ENCODE assay signal across 8 mouse cellular contexts in the genomic region with DNA sequence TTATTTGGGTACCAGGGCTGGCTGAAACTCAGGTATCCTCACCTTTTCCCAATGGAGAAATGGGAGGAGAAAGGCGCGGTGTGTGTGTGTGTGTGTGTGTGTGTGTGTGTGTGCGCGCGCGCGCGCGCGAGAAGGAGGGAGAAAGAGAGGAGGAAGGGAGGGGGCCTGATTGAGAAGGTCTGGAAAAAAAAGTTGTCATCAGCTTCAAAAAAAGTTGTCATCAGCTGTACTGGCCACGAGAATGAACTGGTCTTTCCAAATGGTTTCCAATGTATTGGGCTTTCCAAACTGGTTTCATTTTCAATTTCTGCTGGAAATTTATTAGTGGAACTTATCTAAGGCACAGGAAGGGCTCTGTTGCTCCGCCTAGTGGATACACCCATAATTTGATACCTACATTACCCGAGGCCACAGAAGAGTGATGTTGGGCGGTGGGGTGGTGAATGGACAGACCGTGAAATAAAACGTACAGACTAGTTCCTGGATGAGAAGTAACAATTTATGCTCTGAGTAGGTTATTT. TPM values are rescaled to one million over a fixed set of nuclear protein-coding genes. Genes with fewer than 3 reads are reported as not detected.
DNase-seq lines count a peak whose midpoint lies in the region; ATAC-seq and TF ChIP-seq lines count a peak whose summit lies in the region.

No protein-coding gene starts in this region.

- H3K9me3 ChIP-seq in forebrain, embryonic 10.5 days, result peaks cover 16% of the 10 kb centered on the region
- H3K9me3 ChIP-seq in heart, postnatal 0 days (replicated peaks; ENCODE audit: control insufficient read depth, low read length), result peaks cover 3% of the 10 kb centered on the region; the same call in 1 of the 2 replicates
- peaks cover 8% of the 10 kb centered on the region for H3K9me3 ChIP-seq in liver, embryonic 13.5 days (replicated peaks)

- no peaks in the 10 kb centered on the region for H3K27me3 ChIP-seq in forebrain, embryonic 10.5 days (ENCODE audit: poor library complexity, severe bottlenecking)
- no peaks in the 10 kb centered on the region for H3K27me3 ChIP-seq in heart, postnatal 0 days (ENCODE audit: control insufficient read depth, insufficient read depth, low read length)
- H3K27me3 ChIP-seq in liver, embryonic 13.5 days, result no peaks in the 10 kb centered on the region
- H3K27me3 ChIP-seq in testis, adult 2 months (ENCODE audit: control insufficient read depth, insufficient read depth, low read length), result no peaks in the 10 kb centered on the region

- peak overlapping the region; percentile 67 for H3K4me3 ChIP-seq in forebrain, embryonic 10.5 days
- peak overlapping the region; percentile 64 for H3K4me3 ChIP-seq in heart, postnatal 0 days (ENCODE audit: low read depth, low read length)
- H3K4me3 ChIP-seq in liver, embryonic 13.5 days (replicated peaks), result peak overlapping the region; percentile 83
- H3K4me3 ChIP-seq in testis, adult 2 months (ENCODE audit: control insufficient read depth, low read depth, low read length), result peak overlapping the region; percentile 61

- H3K27ac ChIP-seq in forebrain, embryonic 10.5 days, result peak overlapping the region; percentile 84
- peak overlapping the region; percentile 75 for H3K27ac ChIP-seq in heart, postnatal 0 days (ENCODE audit: low read depth)
- H3K27ac ChIP-seq in liver, embryonic 13.5 days, result peak overlapping the region; percentile 98
- H3K27ac ChIP-seq in testis, adult 2 months (ENCODE audit: control insufficient read depth, insufficient read depth, low read depth, low read length), result peak overlapping the region; percentile 34; the same call in 1 of the 2 replicates

- H3K4me1 ChIP-seq in forebrain, embryonic 10.5 days, result peaks cover 20% of the 10 kb centered on the region
- no peaks in the 10 kb centered on the region for H3K4me1 ChIP-seq in heart, postnatal 0 days (ENCODE audit: control insufficient read depth, insufficient read depth)
- peaks cover 67% of the 10 kb centered on the region for H3K4me1 ChIP-seq in liver, embryonic 13.5 days (replicated peaks)
- H3K4me1 ChIP-seq in testis, adult 2 months (ENCODE audit: control insufficient read depth, insufficient read depth, low read length), result peaks cover 7% of the 10 kb centered on the region

- TF ChIP-seq POLR2A in testis, adult 2 months (IDR thresholded peaks at IDR 0.05; ENCODE audit: control insufficient read depth, low read depth, low read length), result no peak

- 2% methylated on average over 16 of the region's 16 CpGs for WGBS in forebrain, embryonic 10.5 days
- WGBS in heart, postnatal 0 days, result under 1% methylated on average over 16 of the region's 16 CpGs
- under 1% methylated on average over 16 of the region's 16 CpGs for WGBS in liver, embryonic 13.5 days (ENCODE audit: insufficient replicate concordance)

- ATAC-seq in heart, postnatal 0 days (ENCODE audit: insufficient read depth, low read depth), result peak; percentile 67
- peak; percentile 57 for ATAC-seq in liver, embryonic 13.5 days (ENCODE audit: low read depth)

- peak overlapping the region; percentile 94 for H3K4me2 ChIP-seq in heart, postnatal 0 days (ENCODE audit: low read depth, low read length)
- H3K4me2 ChIP-seq in liver, embryonic 13.5 days, result peak overlapping the region; percentile 80

- DNase-seq in ES-CJ7 (ENCODE audit: low read depth, low spot score), result peak; percentile 60
- peak; percentile 71 for DNase-seq in c-Kit-positive CD71-negative TER-119-negative erythroid progenitor cells, embryonic 14.5 days (ENCODE audit: low read depth)
- peak; percentile 54 for DNase-seq in forebrain, embryonic 10.5 days (ENCODE audit: extremely low spot score, low spot score)
- DNase-seq in heart, postnatal 0 days (ENCODE audit: low spot score), result peak; percentile 89
- DNase-seq in kidney, postnatal 25 days, result peak; percentile 75 to 87
- peak; percentile 72 for DNase-seq in liver, embryonic 13.5 days
- peak; percentile 64 for DNase-seq in neural tube, embryonic 10.5 days (ENCODE audit: extremely low spot score, low spot score)

- H3K9ac ChIP-seq in heart, postnatal 0 days (replicated peaks; ENCODE audit: low read depth, low read length), result peak overlapping the region; percentile 50
- peak overlapping the region; percentile 93 for H3K9ac ChIP-seq in liver, embryonic 13.5 days

- H3K36me3 ChIP-seq in forebrain, embryonic 10.5 days (replicated peaks), result no peaks in the 10 kb centered on the region
- H3K36me3 ChIP-seq in heart, postnatal 0 days (replicated peaks; ENCODE audit: control insufficient read depth, insufficient read depth, low read length), result 0 out of 2 replicates have a peak, but pooled peaks cover 5% of the 10 kb centered on the region
- peaks cover 25% of the 10 kb centered on the region for H3K36me3 ChIP-seq in liver, embryonic 13.5 days
- H3K36me3 ChIP-seq in testis, adult 2 months (ENCODE audit: control insufficient read depth, insufficient read depth, low read length), result no peaks in the 10 kb centered on the region

- no peak for TF ChIP-seq EP300 in heart, postnatal 0 days (IDR thresholded peaks at IDR 0.05; ENCODE audit: low read depth)

- TF ChIP-seq CTCF in heart, postnatal 0 days (IDR thresholded peaks at IDR 0.05; ENCODE audit: low read depth), result peak; percentile 71
- TF ChIP-seq CTCF in testis, adult 2 months (IDR thresholded peaks at IDR 0.05; ENCODE audit: control insufficient read depth, insufficient read depth, insufficient replicate concordance, low read depth, low read length), result no peak

RNA-seq across cellular contexts. Expression of gene Ube2l6, which starts 0.5 kb away (rescaled TPM):
- polyA plus RNA-seq in forebrain, embryonic 10.5 days (2016; fragmentation: Nextera tagmentation; extraction: Ambion mirVana), result 28.8 and 33.1 TPM in 2 replicates
- 40.0 and 47.0 TPM in 2 replicates for total RNA-seq in heart, postnatal 0 days (2014; rRNA removed; ENCODE audit: low replicate concordance)
- polyA plus RNA-seq in heart, postnatal 0 days (2015; fragmentation: Nextera tagmentation; extraction: Ambion mirVana), result 29.8 and 36.9 TPM in 2 replicates
- polyA plus RNA-seq in liver, embryonic 13.5 days (2015; fragmentation: Nextera tagmentation; extraction: Ambion mirVana), result 404 and 444 TPM in 2 replicates
- 2.2 and 2.3 TPM in 2 replicates for polyA plus RNA-seq in testis, adult 2 months (2012; rRNA removed)

RNA-seq across cellular contexts. Expression of gene Smtnl1, which starts 23.4 kb away (rescaled TPM):
- polyA plus RNA-seq in forebrain, embryonic 10.5 days (2016; fragmentation: Nextera tagmentation; extraction: Ambion mirVana), result 0.46 TPM in 1 of 2 replicates, not detected in the other
- not detected in 2 replicates for total RNA-seq in heart, postnatal 0 days (2014; rRNA removed; ENCODE audit: low replicate concordance)
- polyA plus RNA-seq in heart, postnatal 0 days (2015; fragmentation: Nextera tagmentation; extraction: Ambion mirVana), result 0.07 and 0.12 TPM in 2 replicates
- polyA plus RNA-seq in liver, embryonic 13.5 days (2015; fragmentation: Nextera tagmentation; extraction: Ambion mirVana), result 0.23 and 0.24 TPM in 2 replicates
- 3.0 and 3.4 TPM in 2 replicates for polyA plus RNA-seq in testis, adult 2 months (2012; rRNA removed)

RNA-seq across cellular contexts. Expression of gene Serping1, which starts 23.9 kb away (rescaled TPM):
- 22.7 and 23.2 TPM in 2 replicates for polyA plus RNA-seq in forebrain, embryonic 10.5 days (2016; fragmentation: Nextera tagmentation; extraction: Ambion mirVana)
- 26.3 and 31.2 TPM in 2 replicates for total RNA-seq in heart, postnatal 0 days (2014; rRNA removed; ENCODE audit: low replicate concordance)
- polyA plus RNA-seq in heart, postnatal 0 days (2015; fragmentation: Nextera tagmentation; extraction: Ambion mirVana), result 37.1 and 38.8 TPM in 2 replicates
- polyA plus RNA-seq in liver, embryonic 13.5 days (2015; fragmentation: Nextera tagmentation; extraction: Ambion mirVana), result 34.0 and 39.6 TPM in 2 replicates
- 40.5 and 53.4 TPM in 2 replicates for polyA plus RNA-seq in testis, adult 2 months (2012; rRNA removed)

RNA-seq across cellular contexts. Expression of gene Timm10, which starts 27.7 kb away (rescaled TPM):
- 68.6 and 70.9 TPM in 2 replicates for polyA plus RNA-seq in forebrain, embryonic 10.5 days (2016; fragmentation: Nextera tagmentation; extraction: Ambion mirVana)
- 117 and 140 TPM in 2 replicates for total RNA-seq in heart, postnatal 0 days (2014; rRNA removed; ENCODE audit: low replicate concordance)
- polyA plus RNA-seq in heart, postnatal 0 days (2015; fragmentation: Nextera tagmentation; extraction: Ambion mirVana), result 129 and 133 TPM in 2 replicates
- 46.8 and 51.5 TPM in 2 replicates for polyA plus RNA-seq in liver, embryonic 13.5 days (2015; fragmentation: Nextera tagmentation; extraction: Ambion mirVana)
- 23.3 and 28.5 TPM in 2 replicates for polyA plus RNA-seq in testis, adult 2 months (2012; rRNA removed)

RNA-seq across cellular contexts. Expression of gene Slc43a1, which starts 39.5 kb away (rescaled TPM):
- polyA plus RNA-seq in forebrain, embryonic 10.5 days (2016; fragmentation: Nextera tagmentation; extraction: Ambion mirVana), result 28.5 and 29.3 TPM in 2 replicates
- total RNA-seq in heart, postnatal 0 days (2014; rRNA removed; ENCODE audit: low replicate concordance), result 3.9 and 14.1 TPM in 2 replicates
- 2.8 and 2.9 TPM in 2 replicates for polyA plus RNA-seq in heart, postnatal 0 days (2015; fragmentation: Nextera tagmentation; extraction: Ambion mirVana)
- 138 and 178 TPM in 2 replicates for polyA plus RNA-seq in liver, embryonic 13.5 days (2015; fragmentation: Nextera tagmentation; extraction: Ambion mirVana)
- 0.63 and 1.00 TPM in 2 replicates for polyA plus RNA-seq in testis, adult 2 months (2012; rRNA removed)

Comparison
In these comparisons a context has a peak if more than half of its experiments do, and no peak if none do; other contexts are left out.
1. Peak in every context shown above with its lines: DNase-seq, ATAC-seq, H3K4me3 ChIP-seq and H3K27ac ChIP-seq.
2. H3K27ac ChIP-seq: peak in every context shown above with its lines; median percentile 98 in liver, embryonic 13.5 days; 84 in forebrain, embryonic 10.5 days; 75 in heart, postnatal 0 days; 34 in testis, adult 2 months.
3. RNA of gene Ube2l6, which starts 0.5 kb away (polyA plus RNA-seq): 404 to 444 TPM in liver, embryonic 13.5 days; 29.8 to 36.9 TPM in heart, postnatal 0 days, 28.8 to 33.1 TPM in forebrain, embryonic 10.5 days and 2.2 to 2.3 TPM in testis, adult 2 months; every median in the first group is over 10 times any median in the second.